Comparison of ENCODE assay signal across 30 mouse cellular contexts in genomic region chr11:19739527-19740151, GRCm38 (mm10).
DNase-seq lines count a peak whose midpoint lies in the region; ATAC-seq and TF ChIP-seq lines count a peak whose summit lies in the region.
"Had no signal": no experiment of that assay in that cellular context is flagged by ENCODE, and none has a peak within 500 bp of the region (broad histone marks: within the 10 kb centered on the region; RNA-seq: fewer than 3 reads in every experiment).

No protein-coding gene starts in this region.

- TF ChIP-seq POLR2A in lung, adult 2 months (IDR thresholded peaks at IDR 0.05; ENCODE audit: borderline replicate concordance, extremely low read depth, low read depth, low read length), result no peak

- no peaks in the 10 kb centered on the region for H3K27me3 ChIP-seq in heart, embryonic 12.5 days (replicated peaks)
- H3K27me3 ChIP-seq in lung, embryonic 16.5 days (ENCODE audit: control insufficient read depth, insufficient read depth, low read depth, low read length), result no peaks in the 10 kb centered on the region
- H3K27me3 ChIP-seq in embryonic facial prominence, embryonic 11.5 days (ENCODE audit: control insufficient read depth, insufficient read depth, low read length), result no peaks in the 10 kb centered on the region
- H3K27me3 ChIP-seq in embryonic facial prominence, embryonic 13.5 days, result no peaks in the 10 kb centered on the region
- no peaks in the 10 kb centered on the region for H3K27me3 ChIP-seq in forebrain, postnatal 0 days (ENCODE audit: insufficient read depth, low read length)
- H3K27me3 ChIP-seq: hindbrain, embryonic 15.5 days; liver, embryonic 12.5 days; midbrain, embryonic 12.5 days; neural tube, embryonic 13.5 days had no signal

- WGBS in heart, embryonic 12.5 days, result 66% methylated on average over 9 of the region's 9 CpGs
- WGBS in lung, embryonic 16.5 days, result 28% methylated on average over 9 of the region's 9 CpGs
- 37% methylated on average over 9 of the region's 9 CpGs for WGBS in lung, adult 2 months
- WGBS in embryonic facial prominence, embryonic 11.5 days, result 53% methylated on average over 9 of the region's 9 CpGs
- WGBS in embryonic facial prominence, embryonic 13.5 days, result 51% methylated on average over 9 of the region's 9 CpGs
- WGBS in forebrain, postnatal 0 days, result 42% methylated on average over 9 of the region's 9 CpGs

- no peak overlapping the region for H3K4me2 ChIP-seq in heart, embryonic 12.5 days
- H3K4me2 ChIP-seq in lung, embryonic 16.5 days (ENCODE audit: low read depth, low read length), result no peak overlapping the region
- no peak overlapping the region for H3K4me2 ChIP-seq in embryonic facial prominence, embryonic 11.5 days (ENCODE audit: low read depth, low read length)
- no peak overlapping the region for H3K4me2 ChIP-seq in embryonic facial prominence, embryonic 13.5 days
- H3K4me2 ChIP-seq in forebrain, postnatal 0 days (ENCODE audit: low read depth), result no peak overlapping the region
- H3K4me2 ChIP-seq: hindbrain, embryonic 15.5 days; liver, embryonic 12.5 days; midbrain, embryonic 12.5 days; neural tube, embryonic 13.5 days had no signal

- intact Hi-C loops in heart, postnatal 14 days (cut with DNase I), result no loop called here

- TF ChIP-seq CTCF in lung, adult 2 months (IDR thresholded peaks at IDR 0.05; ENCODE audit: insufficient read depth, low read length), result no peak
- no peak for TF ChIP-seq CTCF in forebrain, postnatal 0 days (IDR thresholded peaks at IDR 0.05; ENCODE audit: low read depth)

- peaks cover 3% of the 10 kb centered on the region; the same call in 1 of the 2 replicates for H3K4me1 ChIP-seq in heart, embryonic 12.5 days (replicated peaks)
- H3K4me1 ChIP-seq in lung, embryonic 16.5 days (replicated peaks; ENCODE audit: control insufficient read depth, insufficient read depth, low read length), result peaks cover 21% of the 10 kb centered on the region
- H3K4me1 ChIP-seq in lung, adult 2 months (ENCODE audit: control insufficient read depth, insufficient read depth, low read length), result peaks cover 6% of the 10 kb centered on the region; the same call in 1 of the 2 replicates
- no peaks in the 10 kb centered on the region for H3K4me1 ChIP-seq in embryonic facial prominence, embryonic 11.5 days (ENCODE audit: control insufficient read depth, insufficient read depth, low read length)
- H3K4me1 ChIP-seq in embryonic facial prominence, embryonic 13.5 days, result peaks cover 16% of the 10 kb centered on the region
- H3K4me1 ChIP-seq in forebrain, postnatal 0 days (ENCODE audit: insufficient read depth), result no peaks in the 10 kb centered on the region
- H3K4me1 ChIP-seq: hindbrain, embryonic 15.5 days; liver, embryonic 12.5 days had no signal

- H3K4me3 ChIP-seq in heart, embryonic 12.5 days, result no peak overlapping the region
- no peak overlapping the region for H3K4me3 ChIP-seq in lung, embryonic 16.5 days (ENCODE audit: low read length)
- no peak overlapping the region for H3K4me3 ChIP-seq in lung, adult 2 months (replicated peaks; ENCODE audit: extremely low read depth, low read depth, low read length)
- no peak overlapping the region for H3K4me3 ChIP-seq in embryonic facial prominence, embryonic 11.5 days (ENCODE audit: low read depth, low read length)
- H3K4me3 ChIP-seq in embryonic facial prominence, embryonic 13.5 days, result no peak overlapping the region
- no peak overlapping the region for H3K4me3 ChIP-seq in forebrain, postnatal 0 days (ENCODE audit: low read depth, low read length)
- H3K4me3 ChIP-seq: erythroblast, embryonic 14.5 days; gastrocnemius, adult 2 months; hindbrain, embryonic 15.5 days; liver, embryonic 12.5 days; midbrain, embryonic 12.5 days; neural tube, embryonic 13.5 days had no signal

- peaks cover 3% of the 10 kb centered on the region; the same call in 1 of the 2 replicates for H3K9me3 ChIP-seq in heart, embryonic 12.5 days (replicated peaks)
- no peaks in the 10 kb centered on the region for H3K9me3 ChIP-seq in lung, embryonic 16.5 days (ENCODE audit: control insufficient read depth, low read length)
- H3K9me3 ChIP-seq in embryonic facial prominence, embryonic 11.5 days (replicated peaks; ENCODE audit: control insufficient read depth, low read length), result no peaks in the 10 kb centered on the region
- H3K9me3 ChIP-seq in embryonic facial prominence, embryonic 13.5 days, result no peaks in the 10 kb centered on the region
- H3K9me3 ChIP-seq in forebrain, postnatal 0 days (ENCODE audit: low read length), result no peaks in the 10 kb centered on the region
- H3K9me3 ChIP-seq: hindbrain, embryonic 15.5 days; liver, embryonic 12.5 days had no signal

- H3K9ac ChIP-seq in heart, embryonic 12.5 days, result 0 out of 2 replicates have a peak overlapping the region, but pooled peaks have one; percentile 6
- no peak overlapping the region for H3K9ac ChIP-seq in lung, embryonic 16.5 days (ENCODE audit: low read length)
- H3K9ac ChIP-seq in embryonic facial prominence, embryonic 11.5 days (replicated peaks; ENCODE audit: low read length), result no peak overlapping the region
- H3K9ac ChIP-seq in embryonic facial prominence, embryonic 13.5 days, result no peak overlapping the region
- H3K9ac ChIP-seq in forebrain, postnatal 0 days, result no peak overlapping the region
- H3K9ac ChIP-seq: hindbrain, embryonic 15.5 days; liver, embryonic 12.5 days; liver, postnatal 0 days; midbrain, embryonic 12.5 days; neural tube, embryonic 13.5 days had no signal

- no peak overlapping the region for H3K27ac ChIP-seq in heart, embryonic 12.5 days (ENCODE audit: poor library complexity, severe bottlenecking)
- peak overlapping the region; percentile 57 for H3K27ac ChIP-seq in lung, embryonic 16.5 days (ENCODE audit: low read length)
- no peak overlapping the region for H3K27ac ChIP-seq in embryonic facial prominence, embryonic 11.5 days (replicated peaks; ENCODE audit: low read depth, low read length)
- no peak overlapping the region for H3K27ac ChIP-seq in embryonic facial prominence, embryonic 13.5 days
- no peak overlapping the region for H3K27ac ChIP-seq in forebrain, postnatal 0 days (ENCODE audit: low read depth, low read length)
- H3K27ac ChIP-seq: gastrocnemius, adult 2 months; hindbrain, embryonic 15.5 days; liver, embryonic 12.5 days; midbrain, embryonic 12.5 days; neural tube, embryonic 13.5 days; stomach, postnatal 0 days had no signal

- H3K36me3 ChIP-seq in heart, embryonic 12.5 days, result no peaks in the 10 kb centered on the region
- H3K36me3 ChIP-seq in lung, embryonic 16.5 days (ENCODE audit: control insufficient read depth, insufficient read depth, low read length), result no peaks in the 10 kb centered on the region
- H3K36me3 ChIP-seq in embryonic facial prominence, embryonic 11.5 days (replicated peaks; ENCODE audit: control insufficient read depth, insufficient read depth, low read depth, low read length), result no peaks in the 10 kb centered on the region
- no peaks in the 10 kb centered on the region for H3K36me3 ChIP-seq in embryonic facial prominence, embryonic 13.5 days
- no peaks in the 10 kb centered on the region for H3K36me3 ChIP-seq in forebrain, postnatal 0 days (ENCODE audit: insufficient read depth)
- H3K36me3 ChIP-seq: hindbrain, embryonic 15.5 days; liver, embryonic 12.5 days; midbrain, embryonic 12.5 days; neural tube, embryonic 13.5 days had no signal

- no peak for ATAC-seq in heart, embryonic 12.5 days (ENCODE audit: insufficient number of reproducible peaks, low FRiP score)
- ATAC-seq in lung, embryonic 16.5 days (ENCODE audit: low read depth), result peak; percentile 50
- no peak for ATAC-seq in embryonic facial prominence, embryonic 11.5 days (replicated peaks; ENCODE audit: insufficient number of reproducible peaks, low FRiP score, low TSS enrichment, low read depth)
- ATAC-seq in embryonic facial prominence, embryonic 13.5 days (ENCODE audit: insufficient number of reproducible peaks, insufficient read depth, low FRiP score, low TSS enrichment, low read depth), result 0 out of 2 replicates have a peak, but pooled peaks have one; percentile 26
- no peak for ATAC-seq in forebrain, postnatal 0 days
- ATAC-seq: activated CD4-positive, CD25-positive, alpha-beta regulatory T cell, adult 4 months; inflammation-experienced regulatory T-cells, adult 6 months; liver, embryonic 12.5 days; liver, postnatal 0 days had no signal

- DNase-seq in heart, postnatal 14 days, result no peak
- no peak for DNase-seq in lung, adult 2 months
- peak; percentile 27 for DNase-seq in embryonic facial prominence, embryonic 11.5 days (ENCODE audit: low spot score)
- no peak for DNase-seq in forebrain, postnatal 0 days
- DNase-seq: adrenal gland, adult 2 months; adrenal gland, postnatal 36 days; B cell, adult 2 months; cerebellum, adult 18-20 months; cerebellum, postnatal 10 days; gastrocnemius, adult 2 months; gastrocnemius, postnatal 36 days; heart, postnatal 4 days; kidney, adult 11 months; kidney, postnatal 14 days; layer of hippocampus, adult 9-11 months; liver, postnatal 0 days; right cerebral cortex, postnatal 4 days; thymus, adult 18-20 months; thymus, postnatal 25 days had no signal

Comparison
In these comparisons a context has a peak if more than half of its experiments do, and no peak if none do; other contexts are left out.
1. ATAC-seq: peak in lung, embryonic 16.5 days (single experiment) and embryonic facial prominence, embryonic 13.5 days (single experiment); none in heart, embryonic 12.5 days (single experiment), embryonic facial prominence, embryonic 11.5 days (single experiment) and forebrain, postnatal 0 days (single experiment).